Mouse (Mus musculus): ENCODE data around the gene Scamp5. TPM values are rescaled to one million over a fixed set of nuclear protein-coding genes. Genes with fewer than 3 reads are reported as not detected.

Scamp5 gene
- polyA plus RNA-seq (2012; ENCODE audit: insufficient read depth, insufficient read length, missing spikeins) = 5.2 and 5.5 TPM in 2 replicates

GRCm38 (mm10) chr9:57467896-57468549, at the start of gene Scamp5:
Scamp5 (minus strand) TSS chr9:57468060.
- peaks cover 8% of the 10 kb centered on the region for H3K4me1 ChIP-seq (ENCODE audit: control insufficient read depth, insufficient read depth, insufficient read length, low read length)
- peak within 1 kb of the TSS; percentile 80 for H3K4me3 ChIP-seq (ENCODE audit: insufficient read depth, low read depth, low read length)
- peak within 1 kb of the TSS; percentile 31 for H3K27ac ChIP-seq (replicated peaks; ENCODE audit: low read depth, low read length)

GRCm38 (mm10) chr9:57517113-57517512, 49.3 kb upstream of the Scamp5 start:
- Histone ChIP-seq H3K27ac (replicated peaks; ENCODE audit: low read depth, low read length) (no peak overlapping the region), H3K4me3 (ENCODE audit: insufficient read depth, low read depth, low read length) (no peak overlapping the region), H3K4me1 (ENCODE audit: control insufficient read depth, insufficient read depth, insufficient read length, low read length) (no peaks in the 10 kb centered on the region)

GRCm38 (mm10) chr9:57510577-57510976, 42.7 kb upstream of the Scamp5 start:
- no peak overlapping the region for H3K27ac ChIP-seq (replicated peaks; ENCODE audit: low read depth, low read length)
- H3K4me3 ChIP-seq (ENCODE audit: insufficient read depth, low read depth, low read length) = no peak overlapping the region
- no peaks in the 10 kb centered on the region for H3K4me1 ChIP-seq (ENCODE audit: control insufficient read depth, insufficient read depth, insufficient read length, low read length)

- H3K27ac ChIP-seq (replicated peaks; ENCODE audit: low read depth, low read length) = no peak overlapping the region
- H3K4me3 ChIP-seq (ENCODE audit: insufficient read depth, low read depth, low read length) = no peak overlapping the region
- peaks cover 6% of the 10 kb centered on the region for H3K4me1 ChIP-seq (ENCODE audit: control insufficient read depth, insufficient read depth, insufficient read length, low read length)
These were observed 37.8 kb upstream of the Scamp5 start for GRCm38 (mm10) chr9:57505700-57506099.

GRCm38 (mm10) chr9:57504891-57505290, 37.0 kb upstream of the Scamp5 start:
- H3K4me3 ChIP-seq (ENCODE audit: insufficient read depth, low read depth, low read length) = no peak overlapping the region

GRCm38 (mm10) chr9:57504381-57504700, 36.5 kb upstream of the Scamp5 start:
- Histone ChIP-seq H3K4me3 (ENCODE audit: insufficient read depth, low read depth, low read length) (peak overlapping the region; percentile 52), H3K27ac (replicated peaks; ENCODE audit: low read depth, low read length) (no peak overlapping the region), H3K4me1 (ENCODE audit: control insufficient read depth, insufficient read depth, insufficient read length, low read length) (peaks cover 6% of the 10 kb centered on the region)

More at GRCm38 (mm10) chr9:57504891-57505290, 37.0 kb upstream of the Scamp5 start:
- H3K27ac ChIP-seq (replicated peaks; ENCODE audit: low read depth, low read length) = no peak overlapping the region
- peaks cover 6% of the 10 kb centered on the region for H3K4me1 ChIP-seq (ENCODE audit: control insufficient read depth, insufficient read depth, insufficient read length, low read length)

GRCm38 (mm10) chr9:57503622-57504380, 35.9 kb upstream of the Scamp5 start, which contains the start of gene Rpp25:
Rpp25 (plus strand) TSS chr9:57504026.
- Histone ChIP-seq H3K27ac (replicated peaks; ENCODE audit: low read depth, low read length) (no peak within 1 kb of the TSS), H3K4me1 (ENCODE audit: control insufficient read depth, insufficient read depth, insufficient read length, low read length) (peaks cover 6% of the 10 kb centered on the region), H3K4me3 (ENCODE audit: insufficient read depth, low read depth, low read length) (peak within 1 kb of the TSS; percentile 52)

- peak overlapping the region; percentile 52 for H3K4me3 ChIP-seq (ENCODE audit: insufficient read depth, low read depth, low read length)
- no peak overlapping the region for H3K27ac ChIP-seq (replicated peaks; ENCODE audit: low read depth, low read length)
These were observed 35.2 kb upstream of the Scamp5 start for GRCm38 (mm10) chr9:57502911-57503621.

GRCm38 (mm10) chr9:57501861-57502260, 34.0 kb upstream of the Scamp5 start:
- H3K4me1 ChIP-seq (ENCODE audit: control insufficient read depth, insufficient read depth, insufficient read length, low read length) = peaks cover 6% of the 10 kb centered on the region
- H3K27ac ChIP-seq (replicated peaks; ENCODE audit: low read depth, low read length) = no peak overlapping the region
- H3K4me3 ChIP-seq (ENCODE audit: insufficient read depth, low read depth, low read length) = no peak overlapping the region

More at GRCm38 (mm10) chr9:57502911-57503621, 35.2 kb upstream of the Scamp5 start:
- peaks cover 6% of the 10 kb centered on the region for H3K4me1 ChIP-seq (ENCODE audit: control insufficient read depth, insufficient read depth, insufficient read length, low read length)

- Histone ChIP-seq H3K27ac (replicated peaks; ENCODE audit: low read depth, low read length) (no peak overlapping the region), H3K4me1 (ENCODE audit: control insufficient read depth, insufficient read depth, insufficient read length, low read length) (peaks cover 6% of the 10 kb centered on the region), H3K4me3 (ENCODE audit: insufficient read depth, low read depth, low read length) (no peak overlapping the region)
These were observed 33.6 kb upstream of the Scamp5 start for GRCm38 (mm10) chr9:57501452-57501851.

- H3K4me3 ChIP-seq (ENCODE audit: insufficient read depth, low read depth, low read length) = no peak overlapping the region
- no peak overlapping the region for H3K27ac ChIP-seq (replicated peaks; ENCODE audit: low read depth, low read length)
- peaks cover 2% of the 10 kb centered on the region; the same call in 1 of the 2 replicates for H3K4me1 ChIP-seq (ENCODE audit: control insufficient read depth, insufficient read depth, insufficient read length, low read length)
These were observed 30.7 kb upstream of the Scamp5 start for GRCm38 (mm10) chr9:57498536-57498935.

- H3K4me3 ChIP-seq (ENCODE audit: insufficient read depth, low read depth, low read length) = no peak overlapping the region
- no peak overlapping the region for H3K27ac ChIP-seq (replicated peaks; ENCODE audit: low read depth, low read length)
- H3K4me1 ChIP-seq (ENCODE audit: control insufficient read depth, insufficient read depth, insufficient read length, low read length) = no peaks in the 10 kb centered on the region
These were observed 29.4 kb upstream of the Scamp5 start for GRCm38 (mm10) chr9:57497236-57497635.

GRCm38 (mm10) chr9:57494970-57495369, 27.1 kb upstream of the Scamp5 start:
- H3K4me3 ChIP-seq (ENCODE audit: insufficient read depth, low read depth, low read length) = no peak overlapping the region
- H3K4me1 ChIP-seq (ENCODE audit: control insufficient read depth, insufficient read depth, insufficient read length, low read length) = no peaks in the 10 kb centered on the region

GRCm38 (mm10) chr9:57493532-57493931, 25.7 kb upstream of the Scamp5 start:
- H3K4me3 ChIP-seq (ENCODE audit: insufficient read depth, low read depth, low read length) = no peak overlapping the region
- no peaks in the 10 kb centered on the region for H3K4me1 ChIP-seq (ENCODE audit: control insufficient read depth, insufficient read depth, insufficient read length, low read length)
- H3K27ac ChIP-seq (replicated peaks; ENCODE audit: low read depth, low read length) = no peak overlapping the region

More at GRCm38 (mm10) chr9:57494970-57495369, 27.1 kb upstream of the Scamp5 start:
- H3K27ac ChIP-seq (replicated peaks; ENCODE audit: low read depth, low read length) = no peak overlapping the region

- no peaks in the 10 kb centered on the region for H3K4me1 ChIP-seq (ENCODE audit: control insufficient read depth, insufficient read depth, insufficient read length, low read length)
- no peak overlapping the region for H3K4me3 ChIP-seq (ENCODE audit: insufficient read depth, low read depth, low read length)
- no peak overlapping the region for H3K27ac ChIP-seq (replicated peaks; ENCODE audit: low read depth, low read length)
These were observed 19.9 kb upstream of the Scamp5 start for GRCm38 (mm10) chr9:57487807-57488206.
